Mouse (Mus musculus): Measurements from ENCODE around the gene Nf1. TPM values are rescaled to one million over a fixed set of nuclear protein-coding genes. Genes with fewer than 3 reads are reported as not detected.

The Nf1 gene
- total RNA-seq, 1 experiment from 2014 or later: 71.1 TPM

DNA sequence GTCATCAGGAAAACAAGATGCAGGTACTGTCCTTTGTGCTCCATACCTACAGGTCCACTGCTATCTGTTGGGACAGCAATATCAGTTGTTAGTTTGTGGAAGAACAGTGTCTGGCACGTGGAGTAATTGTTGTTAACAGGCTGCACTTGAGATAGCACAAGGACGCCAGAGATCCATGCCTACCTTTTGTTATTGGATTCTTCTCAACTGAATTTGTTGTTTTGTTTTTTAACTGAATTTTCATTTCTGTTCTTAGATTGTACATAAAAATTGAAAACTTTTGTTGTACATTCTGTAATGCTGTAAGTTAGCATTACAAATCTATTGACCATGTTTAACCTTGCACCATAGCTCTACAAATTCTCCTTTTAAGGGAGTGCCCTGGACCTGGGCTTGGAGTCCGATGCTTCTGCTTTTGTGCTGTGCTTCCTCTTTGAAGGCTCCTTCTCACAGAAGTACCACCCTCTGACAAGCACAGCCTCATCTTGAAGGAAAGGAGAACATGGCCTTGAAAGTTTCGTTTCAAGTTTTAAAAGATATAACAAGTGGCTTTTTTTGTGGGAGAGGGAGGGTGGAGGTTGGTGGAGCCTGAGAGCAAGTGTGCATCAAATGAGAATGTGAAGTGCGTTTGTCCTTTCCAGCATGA, 188.4 kb downstream of the Nf1 start:
- DNase-seq: no peak

DNA sequence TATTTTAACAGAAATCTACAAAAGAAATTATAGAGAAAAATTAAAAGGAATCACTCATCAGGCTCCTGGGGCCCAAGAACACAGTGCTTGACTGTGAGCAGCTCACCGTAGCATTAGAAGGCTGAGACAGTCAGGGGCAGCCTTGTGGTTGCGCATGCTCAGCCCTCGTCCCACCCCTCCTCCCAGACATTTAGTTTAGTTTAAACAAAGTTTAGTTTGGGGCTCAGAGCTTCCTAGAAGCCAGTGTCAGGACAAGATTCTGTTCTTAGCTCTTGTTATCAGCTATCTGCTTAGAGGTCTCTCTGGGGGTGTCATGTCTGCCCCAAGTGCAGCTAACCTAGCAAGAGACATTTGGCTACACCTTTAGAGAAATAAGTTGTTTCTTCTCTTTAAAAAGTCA, 189.1 kb downstream of the Nf1 start:
- no peak for DNase-seq

DNA sequence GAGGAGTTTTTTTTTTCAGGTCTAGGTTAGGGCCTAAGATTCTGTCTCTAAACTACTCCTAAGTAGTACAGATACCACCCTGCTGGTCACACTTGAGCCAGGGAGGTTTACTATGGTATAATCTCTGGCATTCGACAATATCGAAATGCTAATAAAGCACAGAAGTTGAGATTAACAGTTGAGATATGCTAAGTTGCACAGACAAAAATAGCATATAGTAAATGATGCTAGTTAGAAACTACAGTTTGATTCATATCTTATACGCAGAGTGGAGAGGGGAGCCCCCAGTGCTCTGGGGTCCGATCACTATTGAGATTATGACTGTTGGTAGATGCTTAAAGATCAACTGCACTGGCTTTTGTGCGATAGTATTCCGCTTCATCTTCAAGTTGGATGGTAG, 189.7 kb downstream of the Nf1 start:
- no peak for DNase-seq

DNA sequence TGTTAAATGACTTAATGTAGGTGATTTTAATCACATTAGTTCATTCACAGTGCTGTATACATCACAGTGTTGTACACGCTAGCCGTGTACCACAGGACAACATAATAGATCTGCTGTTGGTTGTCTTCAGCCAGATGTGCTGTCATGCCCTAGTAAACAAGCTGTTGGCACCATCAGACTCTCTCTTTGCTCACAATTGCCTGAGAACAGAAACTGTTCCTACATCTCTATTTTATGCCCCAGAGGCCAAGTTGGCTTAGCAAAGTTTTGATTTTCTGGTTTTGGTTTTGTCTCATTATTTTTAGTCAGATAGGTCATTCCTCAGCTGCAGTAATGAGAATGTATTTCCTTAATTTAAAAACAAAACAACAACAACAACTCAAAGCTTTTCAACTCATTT, 190.2 kb downstream of the Nf1 start:
- no peak for DNase-seq

DNA sequence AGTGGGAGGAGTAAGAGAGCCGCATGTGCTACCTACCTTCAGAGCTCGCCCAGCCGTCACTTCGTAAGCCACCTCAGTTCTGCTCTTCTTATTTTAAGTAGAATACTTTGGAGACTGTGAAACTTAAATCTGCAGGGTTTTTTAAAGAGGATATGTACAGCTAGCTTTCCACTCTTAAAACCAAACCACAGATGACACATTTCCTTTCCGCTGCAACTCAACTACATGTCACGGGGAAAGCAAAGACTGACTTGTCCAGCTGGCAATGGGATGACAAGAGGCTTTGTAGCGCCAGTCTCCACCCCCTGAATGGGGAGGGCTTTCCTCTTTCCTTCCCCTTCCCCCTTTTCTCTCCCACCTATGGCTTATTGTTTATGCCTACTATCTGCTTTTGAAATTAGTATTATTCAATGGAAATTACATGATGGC, 190.9 kb downstream of the Nf1 start, which contains the start of the genes Evi2 and Evi2a:
Evi2 (minus strand) TSS at position 257 of the 429 bp plus-strand sequence.
Evi2a (minus strand) TSS at position 277 of the 429 bp plus-strand sequence.
- DNase-seq: no peak

DNA sequence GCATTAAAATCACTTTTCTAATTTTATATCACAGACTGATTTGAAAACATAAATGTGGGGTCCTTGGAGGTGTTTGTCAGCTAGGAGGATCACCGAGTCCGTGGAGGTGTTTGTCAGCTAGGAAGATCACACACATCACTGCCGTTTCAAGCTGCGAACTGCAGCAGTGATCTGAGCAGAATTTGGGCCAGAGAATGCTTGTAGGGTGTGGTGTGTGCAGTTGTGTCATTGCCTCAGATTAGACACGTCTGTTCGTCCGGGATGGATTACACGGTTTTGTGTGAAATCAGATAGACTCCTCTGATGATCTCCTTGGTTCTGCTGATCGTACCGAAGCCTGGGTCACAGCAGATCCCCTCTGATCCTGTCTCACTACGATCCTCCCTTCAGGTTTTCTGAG, 191.3 kb downstream of the Nf1 start:
- DNase-seq: no peak

DNA sequence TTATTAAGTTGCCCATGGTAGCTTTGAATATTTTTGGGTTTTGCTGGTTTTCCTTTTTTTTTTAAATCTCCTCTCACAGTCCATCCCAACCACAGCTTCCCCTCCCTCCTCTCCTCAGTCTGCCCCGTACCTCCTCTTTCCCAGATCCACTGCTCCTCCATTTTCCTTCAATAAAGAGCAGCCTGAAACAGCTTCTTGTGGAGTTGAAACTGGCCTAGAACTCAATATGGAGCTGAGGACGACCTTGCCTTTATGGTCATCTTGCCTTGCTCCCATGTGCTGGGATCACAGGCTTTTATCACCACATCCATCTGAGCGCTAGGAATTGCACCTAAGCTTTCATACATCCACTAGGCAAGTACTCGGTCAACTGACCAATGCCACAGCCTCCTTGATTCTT, 192.0 kb downstream of the Nf1 start:
- DNase-seq: no peak

DNA sequence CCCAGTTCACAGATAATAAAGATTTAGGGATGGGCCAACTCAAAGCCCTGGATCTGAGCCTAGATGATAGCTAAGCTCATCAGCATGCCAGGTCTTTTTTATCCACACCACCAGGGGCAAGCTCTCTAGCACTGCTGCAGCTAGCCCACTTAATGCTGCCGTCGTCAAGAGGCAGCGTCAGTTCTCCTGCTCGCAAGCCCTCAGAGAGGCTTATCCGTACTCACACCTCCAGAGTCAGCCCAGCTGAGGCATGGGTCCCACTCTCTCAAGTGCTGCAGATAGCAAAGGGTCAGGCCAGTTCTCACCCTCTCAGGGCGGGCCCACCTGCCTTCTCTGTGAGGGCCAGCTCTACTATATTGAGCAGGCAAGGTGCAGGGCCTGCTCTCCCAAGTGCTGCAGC, 193.8 kb downstream of the Nf1 start:
- no peak for DNase-seq

DNA sequence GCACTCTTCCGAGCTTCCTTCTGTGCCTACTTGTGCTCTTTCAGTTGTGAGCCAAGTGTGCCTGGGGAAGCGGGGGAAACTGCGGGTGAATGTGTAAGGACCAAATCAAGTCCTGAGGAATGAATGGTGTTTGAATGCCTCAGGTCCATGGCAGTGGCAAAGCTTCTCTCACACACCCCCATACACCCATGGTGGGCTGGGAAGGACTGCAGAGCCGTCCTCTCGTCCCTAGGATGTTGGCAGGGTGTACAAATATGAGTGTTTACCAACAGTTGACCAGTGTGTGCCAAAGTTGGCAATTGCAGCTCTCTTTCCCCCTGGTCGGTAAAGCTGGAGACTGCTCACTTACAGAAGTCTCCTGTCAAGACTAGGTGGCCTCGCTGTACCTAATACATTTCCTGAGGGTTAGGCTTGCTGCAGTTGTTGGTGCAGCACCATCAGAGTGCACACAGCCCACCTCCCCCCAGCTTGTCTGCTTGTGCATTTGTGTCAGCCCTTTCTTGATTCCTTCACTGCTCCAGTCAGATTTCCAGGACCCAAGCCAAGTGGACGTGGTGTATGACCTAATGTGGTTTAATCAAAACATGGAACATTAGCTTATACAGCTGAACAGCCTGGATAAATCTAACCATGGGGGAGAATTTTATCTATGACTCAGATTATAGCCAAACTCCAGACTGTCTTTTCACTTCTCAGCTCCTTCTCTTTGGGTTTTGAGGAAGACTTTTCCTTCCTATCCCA, 194.6 kb downstream of the Nf1 start:
- DNase-seq: peak; percentile 35

DNA sequence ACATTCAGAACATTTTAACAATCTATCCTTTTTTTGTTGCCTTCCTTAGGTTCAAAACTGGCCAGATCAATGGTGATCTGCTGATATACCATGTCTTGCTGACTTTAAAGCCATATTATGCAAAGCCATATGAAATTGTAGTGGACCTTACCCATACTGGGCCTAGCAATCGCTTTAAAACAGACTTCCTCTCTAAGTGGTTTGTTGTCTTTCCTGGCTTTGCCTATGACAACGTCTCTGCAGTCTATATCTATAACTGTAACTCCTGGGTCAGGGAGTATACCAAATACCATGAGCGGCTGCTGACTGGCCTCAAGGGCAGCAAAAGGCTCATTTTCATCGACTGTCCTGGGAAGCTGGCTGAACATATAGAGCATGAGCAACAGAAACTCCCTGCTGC, 196.1 kb downstream of the Nf1 start:
- no peak for DNase-seq

DNA sequence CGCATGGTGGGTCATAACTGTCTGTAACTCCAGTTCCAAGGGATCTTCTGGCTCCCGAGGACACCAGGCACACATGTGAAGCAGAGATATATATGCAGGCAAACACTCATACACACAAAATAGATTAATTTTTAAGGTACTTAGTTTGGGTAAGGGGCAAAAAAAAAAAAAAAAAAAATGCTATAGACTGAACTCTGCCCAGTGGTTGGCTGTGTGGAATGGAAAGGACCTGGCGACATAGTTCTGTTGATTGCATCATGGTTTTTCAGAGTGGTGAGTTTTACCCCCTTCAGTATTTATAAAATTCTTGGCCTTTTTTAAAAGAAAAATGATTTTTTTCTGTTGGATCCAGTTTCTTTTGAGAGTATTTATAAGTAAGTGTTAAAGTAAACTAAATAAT, 196.8 kb downstream of the Nf1 start:
- DNase-seq: no peak

DNA sequence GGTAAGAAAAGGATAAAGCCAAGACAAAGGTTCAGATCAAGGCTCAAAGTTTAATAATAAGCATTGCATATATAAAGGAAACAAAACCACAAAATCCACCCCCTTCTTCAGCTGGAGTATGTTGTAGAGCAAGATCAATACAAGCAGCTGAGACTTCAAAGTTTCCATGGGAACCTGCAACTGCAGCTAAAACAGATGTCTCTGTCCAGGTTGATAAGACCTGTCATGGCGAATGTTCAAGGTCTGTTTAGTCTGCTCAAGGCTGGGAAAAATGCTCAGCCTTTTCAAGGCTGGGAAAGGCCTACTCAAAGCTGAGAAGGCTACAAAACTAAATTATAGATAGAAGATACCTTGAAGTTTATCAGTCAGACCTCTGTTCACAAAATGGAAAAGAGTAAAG, 213.1 kb downstream of the Nf1 start:
- DNase-seq: no peak

DNA sequence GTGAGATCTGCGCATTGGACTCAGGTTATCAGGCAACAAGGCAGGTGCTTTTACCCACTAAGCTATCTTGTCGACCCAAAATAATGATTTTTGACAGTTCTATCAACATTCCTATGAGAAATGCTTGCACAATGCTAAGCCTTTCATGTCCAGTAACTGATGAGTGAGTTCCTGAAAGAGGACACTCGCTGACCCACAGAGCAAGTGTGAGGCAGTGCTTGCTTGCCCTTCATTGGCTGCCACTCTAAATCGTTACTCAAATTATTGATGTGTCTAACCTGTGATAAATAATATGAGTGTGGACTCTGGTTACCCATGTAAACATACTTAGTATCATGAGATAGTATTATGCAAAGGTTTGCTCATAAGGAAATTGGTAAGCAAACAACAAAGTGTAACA, 221.0 kb downstream of the Nf1 start:
- DNase-seq: no peak

DNA sequence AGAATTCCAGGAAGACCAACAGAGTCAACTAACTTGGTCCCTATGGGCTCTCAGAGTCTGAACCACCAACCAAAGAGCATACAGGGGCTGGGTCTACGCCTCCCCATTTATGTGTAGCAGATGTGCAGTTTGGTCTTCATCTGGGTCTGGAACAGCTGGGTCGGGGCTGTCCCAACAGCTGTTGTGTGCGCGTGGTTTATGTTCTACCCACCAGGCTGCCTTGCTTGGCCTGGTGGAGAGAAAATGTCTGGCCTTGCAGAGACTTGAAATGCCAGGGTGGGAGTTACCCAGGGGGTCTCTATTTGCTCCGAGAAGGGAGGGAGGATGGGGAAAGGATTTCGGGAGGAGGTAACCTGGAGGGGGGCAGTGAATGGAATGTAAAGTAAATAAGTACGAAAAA, 224.0 kb downstream of the Nf1 start:
- DNase-seq: no peak

DNA sequence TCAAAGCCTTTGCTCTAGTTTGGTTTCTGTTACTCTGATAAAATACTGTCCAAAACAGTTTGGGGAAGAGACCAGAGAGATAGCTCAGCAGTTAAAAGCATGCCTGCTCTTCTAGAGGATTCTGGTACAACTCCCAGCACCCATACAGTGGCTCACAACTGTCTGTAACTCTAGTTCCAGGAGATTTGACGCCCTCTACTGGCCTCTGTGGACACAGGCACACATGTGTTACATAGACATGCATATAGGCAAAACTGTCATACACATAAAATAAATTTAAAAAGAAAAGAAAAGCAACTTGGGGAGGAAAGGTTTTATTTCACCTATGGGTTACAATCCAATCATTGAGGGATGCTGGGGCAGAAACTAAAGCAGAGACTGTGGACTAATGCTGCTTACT, 227.5 kb downstream of the Nf1 start:
- DNase-seq: no peak

DNA sequence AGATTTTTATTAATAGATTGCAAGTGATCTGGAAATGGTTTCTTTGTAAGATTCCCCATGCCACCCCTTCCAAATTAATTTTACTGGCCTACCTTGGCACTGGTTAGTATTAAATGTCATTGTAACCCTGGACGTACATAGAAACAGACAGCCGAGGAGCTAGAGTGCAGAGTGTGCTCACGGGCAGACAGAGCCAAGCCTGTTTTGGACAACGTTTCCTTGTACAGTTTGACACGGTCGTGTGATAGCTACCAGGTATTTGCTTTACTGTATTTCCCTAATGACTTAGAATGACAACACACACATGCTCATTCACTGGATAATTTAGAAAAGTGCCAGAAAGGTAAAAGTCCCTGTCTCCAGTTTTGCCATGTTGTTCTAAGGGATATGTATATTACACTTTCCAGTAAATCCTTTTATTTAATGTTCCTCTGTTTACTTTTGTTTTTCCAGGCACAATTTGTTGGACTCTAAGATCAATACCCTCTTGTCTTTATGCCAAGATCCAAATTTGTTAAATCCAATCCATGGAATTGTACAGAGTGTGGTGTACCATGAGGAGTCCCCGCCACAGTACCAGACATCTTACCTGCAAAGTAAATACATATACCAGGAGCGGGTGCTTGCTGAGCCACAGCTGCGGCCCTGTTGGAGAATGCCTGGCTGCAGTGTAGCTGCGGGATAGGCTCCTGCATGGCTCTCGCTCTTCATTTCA, 228.9 kb downstream of the Nf1 start:
- DNase-seq: no peak

DNA sequence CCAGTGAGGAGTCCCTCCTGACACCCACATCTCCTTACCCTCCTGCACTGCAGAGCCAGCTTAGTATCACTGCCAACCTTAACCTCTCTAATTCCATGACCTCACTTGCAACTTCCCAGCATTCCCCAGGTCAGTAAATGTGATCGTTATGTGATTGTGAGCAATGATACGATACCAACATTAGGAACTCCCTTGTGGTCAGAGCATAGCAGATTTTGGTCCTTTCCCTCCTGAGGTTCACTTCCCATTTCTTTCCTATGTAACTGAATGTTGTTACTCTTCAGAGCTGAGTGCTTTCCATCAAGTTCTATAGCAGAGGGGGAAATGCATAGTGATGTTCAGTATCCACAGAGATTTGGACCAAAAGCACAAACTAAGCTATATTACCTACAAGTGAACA, 230.8 kb downstream of the Nf1 start:
- no peak for DNase-seq

DNA sequence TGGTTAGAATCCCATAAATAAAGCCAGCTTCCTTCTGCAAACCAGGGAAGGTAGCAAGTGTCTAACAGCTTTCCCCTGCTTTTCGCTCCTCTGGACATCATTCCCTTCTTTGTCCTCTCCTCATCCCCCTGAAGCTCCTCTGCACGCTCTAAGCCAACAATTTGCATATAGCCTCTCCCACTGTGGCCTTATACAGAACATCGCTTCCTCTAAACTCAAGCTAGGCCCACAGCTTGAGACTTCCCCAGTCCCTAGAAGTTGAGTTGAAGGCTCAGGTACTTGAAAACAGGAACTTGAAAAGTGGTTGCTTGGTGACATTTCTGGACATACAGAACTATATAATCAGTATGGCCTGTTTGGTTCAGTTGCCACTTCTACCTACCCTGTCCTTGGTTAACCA, 234.3 kb downstream of the Nf1 start:
- no peak for DNase-seq

DNA sequence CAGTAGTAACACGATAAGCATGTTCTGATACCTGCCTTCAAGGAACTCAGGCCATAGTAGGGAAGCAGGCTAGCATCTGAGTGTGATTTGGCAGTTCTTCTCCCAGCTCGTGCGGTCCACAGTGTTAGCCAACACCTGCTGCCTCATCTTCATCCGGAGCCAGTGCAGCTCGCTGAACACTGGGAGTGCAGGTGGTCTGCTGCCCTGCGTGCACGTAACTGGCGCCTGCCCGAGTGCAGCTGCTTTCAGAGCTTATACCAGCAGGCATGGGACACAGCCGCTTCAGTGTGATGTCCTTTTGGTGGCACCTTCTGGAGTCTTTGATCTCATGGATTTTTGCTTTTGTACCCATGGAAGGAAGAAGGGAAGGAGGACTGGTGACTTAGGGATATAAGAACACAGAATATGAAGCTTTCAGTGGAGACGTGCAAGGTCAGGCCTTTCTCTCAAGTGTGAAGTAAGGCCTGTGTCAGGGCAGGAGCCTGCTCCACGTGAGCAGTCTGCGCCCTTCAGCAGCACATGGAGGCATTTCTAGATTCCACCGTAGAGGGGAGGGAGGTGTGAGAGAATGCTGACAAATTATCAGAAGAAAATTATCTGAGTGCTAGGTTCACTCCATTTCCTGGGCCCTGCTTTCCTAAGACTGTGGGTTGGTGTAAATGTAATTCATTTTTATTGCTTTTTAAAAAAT, 236.0 kb downstream of the Nf1 start:
- no peak for DNase-seq

DNA sequence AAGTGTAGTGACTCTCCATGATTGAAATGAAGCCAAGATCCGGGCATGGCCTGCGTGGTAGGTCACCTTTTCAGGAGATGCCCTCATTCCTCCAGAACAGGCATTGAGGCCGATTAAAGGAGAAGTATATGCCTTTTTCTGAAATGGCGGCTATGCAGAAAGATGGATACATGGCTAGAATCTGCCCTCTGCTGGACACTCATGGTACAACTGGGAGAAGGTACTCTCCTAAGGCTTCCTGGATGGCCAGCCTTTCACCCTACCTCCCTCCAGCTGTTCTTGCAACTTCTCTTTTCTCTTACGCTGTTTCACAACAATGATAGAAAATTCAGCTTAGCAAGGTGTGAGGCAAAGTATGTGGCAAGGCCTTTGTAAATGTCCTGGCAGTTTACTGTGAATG, 238.2 kb downstream of the Nf1 start:
- peak; percentile 69 for DNase-seq

DNA sequence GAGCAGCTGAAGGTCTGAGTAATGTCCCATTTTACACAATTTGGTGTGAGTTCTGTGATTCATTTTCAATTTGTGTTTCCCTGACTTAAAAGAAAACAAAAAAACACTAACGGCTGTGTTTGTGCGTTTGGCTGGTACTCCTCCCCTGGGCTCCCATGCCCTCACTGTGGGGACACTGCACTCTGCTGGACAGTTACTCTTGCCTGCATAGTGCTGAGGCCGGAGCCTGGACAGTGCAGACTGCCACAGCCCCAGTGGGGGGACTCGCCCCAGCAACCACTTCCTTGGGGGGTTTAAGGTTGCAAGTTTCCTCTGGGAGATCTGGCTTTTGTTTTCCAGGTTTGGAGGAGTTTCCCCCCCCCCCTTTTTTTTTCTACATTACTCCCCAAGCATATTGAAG, 241.2 kb downstream of the Nf1 start:
- DNase-seq: no peak

DNA sequence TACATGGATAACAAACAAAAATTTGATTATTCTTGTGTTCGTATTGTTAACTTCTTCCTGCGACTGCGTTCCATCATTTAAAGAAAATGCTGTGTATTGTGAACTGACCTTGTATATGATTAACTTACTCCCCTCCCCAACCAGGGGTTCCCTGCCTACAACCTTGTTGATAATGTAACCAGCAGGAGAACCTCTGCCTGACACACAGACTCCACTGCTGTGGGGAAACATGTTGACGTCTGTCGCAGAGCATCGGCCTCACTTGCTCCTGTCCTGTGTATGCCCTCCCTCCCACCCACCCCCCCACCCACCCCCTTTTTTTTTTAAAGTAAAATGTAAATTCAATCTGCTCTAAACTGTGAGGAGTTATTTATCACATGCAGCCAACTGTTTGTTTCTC, 241.8 kb downstream of the Nf1 start:
- no peak for DNase-seq

DNA sequence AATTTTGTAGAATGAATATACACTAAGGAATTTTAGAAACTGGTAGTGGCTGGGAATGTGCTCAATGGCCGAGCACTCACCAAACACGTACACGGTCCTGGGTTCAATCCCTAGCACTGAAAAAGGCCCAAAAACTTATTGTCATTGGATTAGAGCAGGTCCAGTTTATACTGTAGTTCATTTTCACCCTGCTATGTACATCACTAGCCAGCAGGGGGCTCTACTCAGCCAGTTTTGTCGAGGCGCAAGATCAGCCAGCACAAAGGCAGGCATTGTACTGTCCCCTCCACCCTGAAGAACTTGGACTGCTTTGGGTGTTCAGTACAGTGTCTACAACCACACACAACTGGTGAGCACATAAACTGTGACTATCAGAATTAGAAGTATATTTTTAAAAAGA, 244.7 kb downstream of the Nf1 start:
- DNase-seq: peak; percentile 51

Data from adrenal gland, postnatal 25 days (tissue).